Mouse (Mus musculus): ENCODE data around the gene Tns3. TPM values are rescaled to one million over a fixed set of nuclear protein-coding genes. Genes with fewer than 3 reads are reported as not detected.

The Tns3 gene
- polyA plus RNA-seq, 1 experiment from 2014 or later: 18.7 TPM

DNA sequence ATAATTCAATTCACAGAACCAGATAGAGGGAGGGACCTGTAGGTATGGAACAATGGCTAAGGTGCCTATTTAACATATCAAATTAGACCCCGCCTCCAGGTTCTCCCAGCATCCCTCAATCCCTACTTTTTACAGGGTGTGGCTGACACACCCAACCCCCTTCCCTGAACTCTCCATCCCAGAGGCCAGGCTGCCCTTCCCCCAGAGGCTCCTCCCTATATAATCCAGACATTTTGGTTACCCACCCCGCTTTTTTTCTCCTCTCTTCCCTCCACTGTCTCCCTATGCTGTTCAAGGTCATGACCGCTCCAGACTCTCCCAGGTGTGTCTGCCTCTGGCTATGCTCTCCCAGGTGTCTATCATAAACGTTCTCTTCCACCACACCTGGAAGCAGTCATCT is 7.4 kb upstream of the Tns3 start:
- no peaks in the 10 kb centered on the region for H3K27me3 ChIP-seq (replicated peaks; ENCODE audit: control insufficient read depth, insufficient read depth, low read length)
- no peak overlapping the region for H3K4me2 ChIP-seq (ENCODE audit: low read depth, low read length)
- H3K4me3 ChIP-seq (ENCODE audit: low read length): no peak overlapping the region
- ATAC-seq: no peak
- H3K9ac ChIP-seq (ENCODE audit: low read depth, low read length): no peak overlapping the region
- 0 out of 2 replicates have a peak, but pooled peaks cover 2% of the 10 kb centered on the region for H3K4me1 ChIP-seq (ENCODE audit: control insufficient read depth, insufficient read depth, low read length)
- 75% methylated on average over 4 of the region's 4 CpGs for WGBS
- H3K36me3 ChIP-seq (ENCODE audit: control insufficient read depth, insufficient read depth, low read length): no peaks in the 10 kb centered on the region
- H3K27ac ChIP-seq (ENCODE audit: low read length): no peak overlapping the region
- no peaks in the 10 kb centered on the region for H3K9me3 ChIP-seq (ENCODE audit: control insufficient read depth, low read length)

DNA sequence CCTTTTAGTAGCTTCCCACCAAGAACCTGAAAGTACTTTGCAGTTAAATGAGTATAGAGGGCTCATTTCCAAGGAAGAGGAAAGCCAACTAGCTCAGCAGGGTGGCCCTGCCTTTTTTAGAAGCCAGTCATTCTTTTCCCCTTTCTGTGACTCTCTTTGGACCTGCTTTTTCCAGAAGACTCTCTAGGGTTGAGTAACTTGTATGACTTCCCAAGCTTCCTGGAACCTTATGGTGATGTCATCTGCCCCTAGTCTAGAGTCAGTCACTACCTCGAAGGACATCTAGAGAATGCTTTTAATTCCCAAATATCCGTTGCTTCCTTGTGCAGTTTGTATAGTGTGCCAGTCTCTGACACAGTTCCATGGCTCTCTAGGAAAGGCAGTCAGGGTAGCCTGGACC is 4.8 kb upstream of the Tns3 start:
- ATAC-seq: no peak
- Histone ChIP-seq H3K9ac (ENCODE audit: low read depth, low read length) (no peak overlapping the region), H3K9me3 (ENCODE audit: control insufficient read depth, low read length) (no peaks in the 10 kb centered on the region), H3K4me1 (ENCODE audit: control insufficient read depth, insufficient read depth, low read length) (peaks cover 12% of the 10 kb centered on the region), H3K27ac (ENCODE audit: low read length) (no peak overlapping the region), H3K4me3 (ENCODE audit: low read length) (no peak overlapping the region), H3K27me3 (replicated peaks; ENCODE audit: control insufficient read depth, insufficient read depth, low read length) (no peaks in the 10 kb centered on the region), H3K36me3 (ENCODE audit: control insufficient read depth, insufficient read depth, low read length) (no peaks in the 10 kb centered on the region), H3K4me2 (ENCODE audit: low read depth, low read length) (no peak overlapping the region)
- 88% methylated on average over 2 of the region's 2 CpGs for WGBS

DNA sequence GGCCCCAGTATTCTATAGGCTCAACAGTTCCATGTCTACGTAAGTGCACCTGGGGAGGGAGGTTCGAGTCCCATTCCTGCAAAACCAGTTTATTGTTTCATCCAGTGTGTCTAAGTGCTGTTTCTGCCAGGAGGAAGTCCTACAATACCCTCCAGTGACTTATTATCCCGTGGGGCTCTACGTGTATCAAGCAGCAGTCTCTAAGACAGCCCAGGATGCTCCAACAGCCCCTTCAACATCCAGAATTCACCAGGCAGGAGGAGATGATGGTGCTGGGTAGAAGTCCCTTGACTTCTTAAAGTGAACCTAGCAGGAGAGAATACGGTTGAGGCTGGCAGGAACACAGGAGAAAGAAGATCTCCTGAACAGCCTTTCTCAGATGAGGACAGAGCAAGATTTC is 462 bp upstream of the Tns3 start:
- Histone ChIP-seq H3K4me2 (ENCODE audit: low read depth, low read length) (peak overlapping the region; percentile 74), H3K27me3 (replicated peaks; ENCODE audit: control insufficient read depth, insufficient read depth, low read length) (no peaks in the 10 kb centered on the region), H3K4me3 (ENCODE audit: low read length) (peak overlapping the region; percentile 91), H3K4me1 (ENCODE audit: control insufficient read depth, insufficient read depth, low read length) (peaks cover 43% of the 10 kb centered on the region), H3K9ac (ENCODE audit: low read depth, low read length) (peak overlapping the region; percentile 99), H3K9me3 (ENCODE audit: control insufficient read depth, low read length) (no peaks in the 10 kb centered on the region), H3K27ac (ENCODE audit: low read length) (peak overlapping the region; percentile 95), H3K36me3 (ENCODE audit: control insufficient read depth, insufficient read depth, low read length) (0 out of 2 replicates have a peak, but pooled peaks cover 4% of the 10 kb centered on the region)
- no peak for ATAC-seq
- WGBS: 39% methylated on average over 5 of the region's 5 CpGs

DNA sequence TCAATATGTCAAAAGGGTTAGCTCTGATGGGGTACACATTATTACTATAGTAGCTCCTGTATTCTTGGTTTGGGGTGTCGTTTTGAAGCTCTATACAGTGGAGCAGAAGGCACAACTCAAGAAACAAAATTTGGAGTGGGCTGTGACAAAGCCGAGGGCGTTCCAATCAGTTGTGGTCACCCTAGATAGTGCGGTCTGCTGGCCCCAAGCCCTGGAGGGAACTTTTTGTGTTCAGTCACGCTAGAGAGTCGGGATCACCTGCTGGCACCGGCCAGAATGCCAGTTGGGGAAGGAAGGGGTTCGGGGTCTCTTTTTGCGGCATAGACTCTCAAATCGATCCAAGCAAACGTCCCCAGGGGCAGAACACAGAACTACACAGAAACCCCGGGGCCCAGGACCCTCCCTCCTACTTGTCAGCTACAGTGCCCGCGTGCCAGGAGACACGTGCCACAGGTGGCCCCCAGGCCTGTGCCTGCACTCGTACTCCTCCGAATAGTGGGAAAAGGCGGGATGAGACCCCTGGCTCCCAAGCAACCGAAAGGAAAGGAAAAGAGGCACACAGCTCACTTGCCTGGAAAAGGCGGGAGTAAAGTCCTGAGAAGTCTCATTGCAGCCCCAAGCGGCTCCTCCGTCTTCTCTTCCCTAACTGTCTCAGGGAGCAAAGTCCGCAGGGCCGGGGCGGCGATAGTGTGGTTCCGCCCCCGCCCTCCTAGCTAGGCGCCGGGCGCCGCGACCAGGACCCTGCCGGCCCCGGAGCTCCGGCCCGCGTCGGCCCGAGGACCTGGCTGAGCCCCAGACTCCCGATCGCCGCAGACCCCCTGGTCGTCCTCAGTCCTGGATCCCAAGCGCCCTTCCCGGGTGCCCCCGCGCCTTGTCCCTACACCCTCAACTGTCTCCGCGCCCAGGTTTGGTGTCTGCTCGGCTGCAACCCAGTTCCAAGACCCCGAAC is 617 bp downstream of the Tns3 start:
- H3K4me2 ChIP-seq (ENCODE audit: low read depth, low read length): peak overlapping the region; percentile 74
- H3K9me3 ChIP-seq (ENCODE audit: control insufficient read depth, low read length): no peaks in the 10 kb centered on the region
- 1% methylated on average over 51 of the region's 52 CpGs for WGBS
- peak overlapping the region; percentile 95 for H3K27ac ChIP-seq (ENCODE audit: low read length)
- peak overlapping the region; percentile 99 for H3K9ac ChIP-seq (ENCODE audit: low read depth, low read length)
- H3K36me3 ChIP-seq (ENCODE audit: control insufficient read depth, insufficient read depth, low read length): 0 out of 2 replicates have a peak, but pooled peaks cover 4% of the 10 kb centered on the region
- H3K4me1 ChIP-seq (ENCODE audit: control insufficient read depth, insufficient read depth, low read length): peaks cover 54% of the 10 kb centered on the region
- H3K4me3 ChIP-seq (ENCODE audit: low read length): peak overlapping the region; percentile 91
- H3K27me3 ChIP-seq (replicated peaks; ENCODE audit: control insufficient read depth, insufficient read depth, low read length): no peaks in the 10 kb centered on the region
- ATAC-seq: peak; percentile 95

GRCm38 (mm10) chr11:8662706-8663429 is 1.5 kb downstream of the Tns3 start:
- peak overlapping the region; percentile 60 for H3K27ac ChIP-seq (ENCODE audit: low read length)
- peak overlapping the region; percentile 91 for H3K4me3 ChIP-seq (ENCODE audit: low read length)
- H3K27me3 ChIP-seq (replicated peaks; ENCODE audit: control insufficient read depth, insufficient read depth, low read length): no peaks in the 10 kb centered on the region
- H3K4me2 ChIP-seq (ENCODE audit: low read depth, low read length): peak overlapping the region; percentile 74
- H3K4me1 ChIP-seq (ENCODE audit: control insufficient read depth, insufficient read depth, low read length): peaks cover 56% of the 10 kb centered on the region
- no peaks in the 10 kb centered on the region for H3K9me3 ChIP-seq (ENCODE audit: control insufficient read depth, low read length)
- H3K36me3 ChIP-seq (ENCODE audit: control insufficient read depth, insufficient read depth, low read length): 0 out of 2 replicates have a peak, but pooled peaks cover 4% of the 10 kb centered on the region
- no peak for ATAC-seq
- WGBS: 12% methylated on average over 4 of the region's 4 CpGs
- H3K9ac ChIP-seq (ENCODE audit: low read depth, low read length): peak overlapping the region; percentile 99

- WGBS: 55% methylated on average over 4 of the region's 4 CpGs
- no peaks in the 10 kb centered on the region for H3K9me3 ChIP-seq (ENCODE audit: control insufficient read depth, low read length)
- H3K9ac ChIP-seq (ENCODE audit: low read depth, low read length): no peak overlapping the region
- H3K4me2 ChIP-seq (ENCODE audit: low read depth, low read length): no peak overlapping the region
- ATAC-seq: no peak
- no peaks in the 10 kb centered on the region for H3K27me3 ChIP-seq (replicated peaks; ENCODE audit: control insufficient read depth, insufficient read depth, low read length)
- no peak overlapping the region for H3K4me3 ChIP-seq (ENCODE audit: low read length)
- peaks cover 68% of the 10 kb centered on the region for H3K4me1 ChIP-seq (ENCODE audit: control insufficient read depth, insufficient read depth, low read length)
- H3K27ac ChIP-seq (ENCODE audit: low read length): 0 out of 2 replicates have a peak overlapping the region, but pooled peaks have one; percentile 35
- 0 out of 2 replicates have a peak, but pooled peaks cover 4% of the 10 kb centered on the region for H3K36me3 ChIP-seq (ENCODE audit: control insufficient read depth, insufficient read depth, low read length)
Observed at GRCm38 (mm10) chr11:8660951-8661350, 3.4 kb downstream of the Tns3 start.

GRCm38 (mm10) chr11:8659851-8660250 is 4.5 kb downstream of the Tns3 start:
- WGBS: 37% methylated on average over 9 of the region's 9 CpGs
- H3K9ac ChIP-seq (ENCODE audit: low read depth, low read length): 0 out of 2 replicates have a peak overlapping the region, but pooled peaks have one; percentile 21
- peak overlapping the region; percentile 71 for H3K27ac ChIP-seq (ENCODE audit: low read length)
- H3K36me3 ChIP-seq (ENCODE audit: control insufficient read depth, insufficient read depth, low read length): 0 out of 2 replicates have a peak, but pooled peaks cover 4% of the 10 kb centered on the region
- no peaks in the 10 kb centered on the region for H3K27me3 ChIP-seq (replicated peaks; ENCODE audit: control insufficient read depth, insufficient read depth, low read length)
- no peak overlapping the region for H3K4me3 ChIP-seq (ENCODE audit: low read length)
- no peak for ATAC-seq
- peaks cover 59% of the 10 kb centered on the region for H3K4me1 ChIP-seq (ENCODE audit: control insufficient read depth, insufficient read depth, low read length)
- H3K9me3 ChIP-seq (ENCODE audit: control insufficient read depth, low read length): no peaks in the 10 kb centered on the region
- peak overlapping the region; percentile 22 for H3K4me2 ChIP-seq (ENCODE audit: low read depth, low read length)

DNA sequence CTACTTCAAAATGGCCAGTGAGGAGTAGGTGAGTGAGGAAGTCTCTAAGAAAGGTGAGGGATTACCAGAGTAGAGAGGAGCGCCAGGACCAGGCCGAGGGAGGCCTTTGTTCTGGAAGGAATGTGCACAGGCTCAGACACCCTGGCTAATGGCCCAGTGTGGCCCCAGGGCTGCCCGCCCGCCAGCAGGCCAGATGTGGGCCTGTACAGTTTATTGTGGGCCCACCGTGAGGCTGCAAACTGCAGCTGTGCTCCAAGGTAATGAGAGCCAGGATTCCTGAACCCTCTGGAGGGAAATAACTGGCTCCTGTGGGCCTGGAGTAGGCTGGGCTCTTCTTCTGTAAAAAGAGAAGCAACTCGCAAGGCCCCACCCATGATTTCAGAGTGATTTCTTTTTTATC is 5.3 kb downstream of the Tns3 start:
- Histone ChIP-seq H3K4me1 (ENCODE audit: control insufficient read depth, insufficient read depth, low read length) (peaks cover 57% of the 10 kb centered on the region), H3K36me3 (ENCODE audit: control insufficient read depth, insufficient read depth, low read length) (0 out of 2 replicates have a peak, but pooled peaks cover 4% of the 10 kb centered on the region), H3K4me3 (ENCODE audit: low read length) (no peak overlapping the region), H3K27me3 (replicated peaks; ENCODE audit: control insufficient read depth, insufficient read depth, low read length) (no peaks in the 10 kb centered on the region), H3K4me2 (ENCODE audit: low read depth, low read length) (no peak overlapping the region), H3K27ac (ENCODE audit: low read length) (peak overlapping the region; percentile 52; the same call in 1 of the 2 replicates), H3K9ac (ENCODE audit: low read depth, low read length) (no peak overlapping the region), H3K9me3 (ENCODE audit: control insufficient read depth, low read length) (no peaks in the 10 kb centered on the region)
- WGBS: 52% methylated on average over 6 of the region's 6 CpGs
- no peak for ATAC-seq

DNA sequence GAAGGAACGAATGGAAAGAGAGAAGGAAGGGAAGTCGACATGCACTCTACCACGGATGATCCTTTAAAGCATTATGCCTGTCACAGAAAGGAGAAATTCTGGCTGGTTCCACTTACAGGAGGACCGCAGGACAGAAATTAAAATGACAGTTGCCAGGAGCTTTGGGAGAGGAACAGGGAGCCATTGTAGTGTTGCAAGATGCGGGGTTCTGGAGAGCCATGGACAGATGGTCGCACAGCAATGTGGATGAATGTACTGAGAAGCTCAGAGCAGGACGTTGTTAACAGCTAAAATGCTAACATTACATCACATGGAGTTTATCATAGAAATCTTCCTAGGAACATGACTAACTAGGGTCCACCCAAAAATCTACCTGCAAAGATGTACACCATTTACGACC is 6.8 kb downstream of the Tns3 start:
- Histone ChIP-seq H3K9ac (ENCODE audit: low read depth, low read length) (no peak overlapping the region), H3K36me3 (ENCODE audit: control insufficient read depth, insufficient read depth, low read length) (0 out of 2 replicates have a peak, but pooled peaks cover 4% of the 10 kb centered on the region), H3K27me3 (replicated peaks; ENCODE audit: control insufficient read depth, insufficient read depth, low read length) (no peaks in the 10 kb centered on the region), H3K27ac (ENCODE audit: low read length) (no peak overlapping the region), H3K4me3 (ENCODE audit: low read length) (no peak overlapping the region), H3K4me1 (ENCODE audit: control insufficient read depth, insufficient read depth, low read length) (peaks cover 66% of the 10 kb centered on the region), H3K9me3 (ENCODE audit: control insufficient read depth, low read length) (no peaks in the 10 kb centered on the region), H3K4me2 (ENCODE audit: low read depth, low read length) (no peak overlapping the region)
- no peak for ATAC-seq
- 75% methylated on average over 8 of the region's 8 CpGs for WGBS
